Mouse (Mus musculus) gastrocnemius, adult 8-10 months (tissue): ENCODE data around the gene Sgpp2. TPM values are rescaled to one million over a fixed set of nuclear protein-coding genes. Genes with fewer than 3 reads are reported as not detected.
A peak's percentile ranks its signal among the peaks of the same experiment; 100 is the strongest.

Experiments
- DNase-seq, 2 experiments: peaks; one replicate each; pipeline ENCODE4 v3.0.0; 2022; ENCODE audit warnings: low spot score in 2 of 2
- total RNA-seq, 4 experiments: library from RNA; stranded (reverse); gene quantifications; 2 replicates each; pipeline ENCODE4 v1.2.4; 2022

Sgpp2 gene
- not detected for total RNA-seq

DNA sequence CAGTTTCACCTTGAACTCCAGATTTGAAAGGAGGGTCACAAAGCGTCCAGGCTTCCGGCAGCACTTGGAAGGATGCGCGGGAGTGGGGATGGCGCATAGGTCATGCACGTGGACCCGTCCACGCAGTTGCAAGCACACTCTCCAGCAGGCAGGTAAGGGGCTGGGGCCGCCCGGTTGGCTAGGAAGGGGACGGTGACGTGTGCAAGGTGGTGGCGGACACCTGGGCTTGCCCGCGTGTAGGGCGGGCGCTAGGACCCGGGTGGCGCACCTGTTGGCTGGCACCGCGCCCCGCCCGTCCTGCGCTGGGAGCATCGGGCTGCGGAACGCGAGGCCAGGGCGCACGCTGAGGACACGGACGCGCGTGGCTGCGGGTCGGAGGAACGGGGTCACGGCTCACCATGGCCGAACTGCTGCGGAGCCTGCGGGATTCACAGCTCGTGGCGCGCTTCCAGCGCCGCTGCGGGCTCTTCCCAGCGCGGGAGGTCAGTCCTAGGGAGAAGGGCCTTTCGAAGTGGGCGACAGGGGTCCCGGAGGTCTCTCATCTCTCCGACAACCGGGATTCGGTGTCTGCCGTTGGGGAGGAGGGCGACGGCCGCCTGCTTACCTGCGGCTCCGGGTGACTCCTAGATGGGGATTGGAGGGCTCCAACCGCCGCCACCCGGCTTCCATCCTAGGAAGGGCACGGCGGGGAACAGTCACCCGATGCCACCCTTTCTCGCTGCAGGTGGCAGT is at the start of gene Sgpp2:
Gene Sgpp2, plus strand, starts transcription at position 325 of the 732 bp plus-strand sequence.
- peak in 1 of 2 experiments; percentile 4 for DNase-seq

DNA sequence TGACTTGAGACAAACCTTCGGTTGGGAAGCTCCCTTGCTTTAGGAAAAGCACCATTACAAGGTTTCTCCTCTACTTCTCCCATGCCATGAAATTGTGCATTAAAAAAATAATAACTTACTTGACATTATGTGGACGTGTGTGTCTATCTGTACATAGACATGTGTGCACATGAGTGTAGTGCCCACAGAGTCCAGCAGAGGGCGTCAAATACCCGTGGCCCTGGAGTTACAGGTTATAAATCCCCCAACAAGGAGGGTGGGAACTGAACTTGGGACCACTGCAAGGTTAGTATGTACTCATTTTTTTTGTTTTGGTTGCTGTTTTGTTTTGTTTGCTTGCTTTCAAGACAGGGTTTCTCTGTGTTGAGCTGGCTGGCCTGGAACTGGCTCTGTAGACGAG is 42.6 kb upstream of the Sgpp2 start:
- DNase-seq = no peak

DNA sequence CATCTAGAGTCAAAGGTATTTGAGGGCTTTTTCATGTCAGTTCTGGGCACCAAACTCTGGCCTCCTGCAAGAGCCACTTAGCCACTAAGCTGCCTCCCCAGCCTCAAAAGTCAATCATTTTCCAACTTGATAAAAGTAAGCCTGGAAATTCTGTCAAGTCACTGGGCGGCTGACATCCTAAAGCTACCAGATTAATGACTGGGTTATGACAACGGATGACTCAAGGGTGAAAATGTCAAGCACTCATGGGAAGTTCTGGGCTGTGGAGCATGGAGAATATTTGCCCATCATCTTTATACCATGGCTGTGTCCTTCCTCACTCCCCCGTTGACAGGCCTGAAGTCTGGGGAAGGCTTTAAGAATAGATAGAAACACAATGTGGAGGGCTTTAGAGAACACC is 37.2 kb upstream of the Sgpp2 start:
- no peak for DNase-seq

DNA sequence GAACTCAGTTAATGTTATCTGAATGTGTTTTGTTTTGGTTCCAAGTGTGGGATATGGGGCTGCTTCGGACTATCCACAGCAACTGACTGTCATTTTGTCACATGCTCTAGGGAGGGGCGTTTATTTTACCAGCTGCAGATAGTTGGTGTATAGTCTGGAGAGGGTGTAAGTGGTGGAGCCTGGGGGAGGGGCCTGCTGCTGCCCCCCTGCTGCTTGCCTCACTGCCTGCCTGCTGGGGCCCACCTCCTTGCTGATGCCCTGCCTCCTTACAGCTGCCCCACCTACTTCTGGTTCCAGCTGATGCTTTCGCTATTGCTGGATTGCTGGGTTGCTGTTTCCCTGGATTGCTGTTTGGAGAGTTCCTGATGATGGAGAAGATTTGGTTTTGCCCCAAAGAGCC is 31.0 kb upstream of the Sgpp2 start:
- no peak for DNase-seq

DNA sequence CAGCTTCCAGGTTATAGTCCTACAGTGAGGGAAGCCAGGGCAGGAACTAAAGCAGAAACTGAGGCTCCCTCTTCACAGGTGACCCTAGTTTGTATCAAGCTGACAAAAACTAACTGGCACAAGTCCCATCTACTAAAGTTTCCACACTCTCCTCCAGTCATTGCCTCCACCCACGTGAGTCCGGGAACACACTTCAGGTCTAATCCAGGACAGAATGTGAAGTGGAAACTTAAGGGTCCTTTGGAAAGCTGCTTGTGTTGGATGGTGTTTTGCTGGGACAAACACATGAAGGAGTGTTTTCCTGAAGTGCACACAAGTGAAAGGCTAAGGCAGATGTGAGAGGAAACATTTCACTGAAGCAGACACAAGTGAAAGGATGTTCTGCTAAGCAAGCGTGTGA is 17.7 kb upstream of the Sgpp2 start:
- no peak for DNase-seq

DNA sequence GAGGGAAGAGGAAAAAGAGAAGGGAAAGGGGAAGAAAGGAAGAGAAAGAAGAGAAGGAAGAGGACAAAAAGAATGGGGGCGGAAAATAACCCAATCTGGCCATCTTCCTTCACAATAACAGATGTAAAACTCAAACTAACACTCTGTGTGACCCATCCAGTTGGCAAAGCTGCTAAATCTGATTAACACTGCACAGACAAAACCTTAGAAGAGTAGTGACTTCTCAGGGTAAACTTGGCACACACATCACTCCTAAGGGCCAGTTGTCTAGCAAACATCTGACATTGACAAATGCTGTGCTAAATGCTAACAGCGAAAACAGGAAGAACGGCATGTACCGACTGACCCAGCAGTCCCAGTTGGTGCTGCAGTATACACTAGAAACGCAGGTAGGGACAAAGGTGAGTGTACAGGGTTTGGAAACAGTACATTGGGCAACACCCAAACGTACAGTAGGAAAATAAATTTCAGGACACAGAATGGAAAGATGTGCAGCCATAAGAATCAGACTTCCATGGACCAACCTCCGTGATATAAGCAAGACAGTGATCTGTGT is 10.4 kb upstream of the Sgpp2 start:
- no peak for DNase-seq

DNA sequence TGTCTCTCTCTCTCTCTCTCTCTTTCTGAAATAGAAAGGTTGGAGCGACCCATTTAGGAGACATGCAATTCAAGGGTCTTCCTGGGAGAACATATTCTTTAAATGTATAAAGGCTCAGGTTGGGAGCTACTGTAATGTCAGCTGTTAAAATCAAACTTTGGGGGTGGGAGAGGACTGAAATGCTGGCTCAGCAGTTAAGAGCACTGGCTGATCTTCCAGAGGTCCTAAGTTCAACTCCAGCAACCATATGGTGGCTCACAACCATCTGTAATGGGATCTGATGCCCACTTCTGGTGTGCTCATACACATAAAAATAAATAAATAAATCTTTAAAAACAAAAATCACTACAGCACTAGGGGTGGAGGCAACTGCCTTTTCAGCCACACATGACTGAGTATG is 1.5 kb upstream of the Sgpp2 start:
- DNase-seq = no peak

DNA sequence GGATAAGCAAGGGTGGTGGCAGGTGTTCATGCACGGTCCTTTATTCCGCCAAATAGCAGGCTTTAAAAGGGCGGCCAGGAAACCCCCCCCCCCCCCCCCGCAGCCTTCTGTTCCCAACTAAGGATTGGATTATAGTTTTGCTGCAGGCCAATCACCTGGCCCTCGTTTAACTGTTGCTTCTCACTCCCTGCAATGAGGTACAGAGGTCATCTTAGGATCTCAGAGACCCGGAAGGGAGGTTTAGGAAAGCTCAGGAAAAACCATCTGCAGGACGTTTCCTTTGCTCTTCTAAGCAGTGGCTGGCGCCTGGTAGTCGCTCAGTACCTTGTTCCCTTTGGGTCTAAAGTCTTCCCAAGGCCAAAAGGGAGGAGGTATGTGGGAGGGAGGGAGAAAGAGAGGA is 865 bp upstream of the Sgpp2 start:
- no peak for DNase-seq

DNA sequence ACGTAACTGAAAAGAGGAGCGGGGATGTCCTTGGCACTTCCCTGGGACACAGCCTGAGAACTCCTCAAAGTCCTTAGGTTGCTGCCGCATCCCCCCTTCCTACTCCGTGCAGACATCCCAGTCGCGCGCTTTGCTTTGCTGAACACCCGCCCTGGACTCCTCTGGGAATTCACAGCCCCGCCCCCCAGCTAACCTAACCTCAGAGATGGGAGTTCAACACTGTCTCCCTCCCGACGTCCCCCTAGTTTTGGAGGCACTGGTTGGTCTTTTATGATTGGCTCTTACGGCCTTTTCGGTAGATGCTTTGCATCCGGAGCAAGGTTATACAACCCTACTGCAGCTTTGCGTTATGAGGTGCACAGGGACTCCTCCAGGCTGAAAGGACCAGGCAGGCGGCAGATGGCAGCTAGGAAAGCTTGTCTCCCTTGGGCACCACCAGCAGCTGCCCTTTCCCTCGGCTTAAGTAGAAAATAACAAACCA is 756 bp downstream of the Sgpp2 start:
- DNase-seq = no peak

GRCm38 (mm10) chr1:78311482-78311881 is 1.3 kb downstream of the Sgpp2 start:
- DNase-seq = no peak

DNA sequence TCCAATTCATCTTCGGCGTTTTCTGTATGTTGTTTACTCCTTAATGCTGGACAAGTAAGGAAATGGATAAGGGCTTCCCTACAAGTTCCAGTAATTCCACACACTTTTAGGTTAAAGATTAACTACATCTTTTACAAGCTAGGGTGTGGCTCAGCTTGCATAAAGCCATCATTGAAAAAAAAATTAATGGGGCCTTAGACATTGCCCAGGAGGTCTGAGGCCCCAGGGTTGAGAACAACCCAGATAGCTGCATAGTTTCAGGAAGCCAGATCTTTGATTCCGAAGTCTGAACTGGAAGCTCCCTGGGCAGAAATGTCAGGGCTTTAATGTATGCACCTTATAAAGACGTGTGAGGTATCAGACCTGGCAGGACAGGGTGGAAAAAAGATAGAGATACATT is 2.8 kb downstream of the Sgpp2 start:
- DNase-seq = no peak

DNA sequence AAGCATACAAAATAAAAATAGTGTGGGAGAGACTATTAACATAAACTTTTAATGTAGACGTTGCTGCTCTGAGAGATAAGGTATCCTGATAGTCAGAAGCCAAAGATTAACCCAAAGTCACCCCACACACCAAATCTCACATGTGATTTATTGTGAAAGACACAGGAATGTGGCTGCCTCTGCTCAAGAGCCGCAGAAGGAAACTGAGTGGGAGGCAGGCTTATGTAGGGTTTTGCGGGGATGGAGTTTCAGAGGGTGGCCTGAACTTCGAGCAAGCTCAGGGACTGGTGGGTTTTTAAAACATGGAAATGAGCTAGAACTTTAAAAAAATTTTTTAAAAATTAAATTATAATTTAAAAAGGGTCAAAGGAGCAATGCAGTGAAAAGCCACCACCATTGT is 3.8 kb downstream of the Sgpp2 start:
- no peak for DNase-seq

GRCm38 (mm10) chr1:78318089-78318760 is 8.1 kb downstream of the Sgpp2 start:
- DNase-seq = no peak

DNA sequence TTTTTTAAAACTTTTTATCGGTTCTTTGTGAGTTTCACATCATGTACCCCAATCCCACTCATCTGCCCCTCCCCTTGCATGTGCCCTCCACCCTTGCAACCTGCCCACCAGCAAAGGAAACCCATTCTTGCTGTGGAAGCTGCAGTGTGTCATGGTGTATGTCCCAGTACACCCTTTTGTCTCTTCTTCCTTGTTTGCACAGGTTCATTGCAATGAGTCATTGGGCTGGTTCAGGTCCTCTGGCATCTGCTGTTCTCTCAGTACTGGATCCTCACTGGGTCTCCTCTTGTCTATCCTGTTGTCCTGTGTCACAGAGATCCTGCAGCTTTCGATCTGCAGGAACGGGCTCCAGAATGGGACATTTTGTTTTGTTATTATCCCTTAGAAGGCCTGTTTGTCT is 10.1 kb downstream of the Sgpp2 start:
- DNase-seq = no peak

DNA sequence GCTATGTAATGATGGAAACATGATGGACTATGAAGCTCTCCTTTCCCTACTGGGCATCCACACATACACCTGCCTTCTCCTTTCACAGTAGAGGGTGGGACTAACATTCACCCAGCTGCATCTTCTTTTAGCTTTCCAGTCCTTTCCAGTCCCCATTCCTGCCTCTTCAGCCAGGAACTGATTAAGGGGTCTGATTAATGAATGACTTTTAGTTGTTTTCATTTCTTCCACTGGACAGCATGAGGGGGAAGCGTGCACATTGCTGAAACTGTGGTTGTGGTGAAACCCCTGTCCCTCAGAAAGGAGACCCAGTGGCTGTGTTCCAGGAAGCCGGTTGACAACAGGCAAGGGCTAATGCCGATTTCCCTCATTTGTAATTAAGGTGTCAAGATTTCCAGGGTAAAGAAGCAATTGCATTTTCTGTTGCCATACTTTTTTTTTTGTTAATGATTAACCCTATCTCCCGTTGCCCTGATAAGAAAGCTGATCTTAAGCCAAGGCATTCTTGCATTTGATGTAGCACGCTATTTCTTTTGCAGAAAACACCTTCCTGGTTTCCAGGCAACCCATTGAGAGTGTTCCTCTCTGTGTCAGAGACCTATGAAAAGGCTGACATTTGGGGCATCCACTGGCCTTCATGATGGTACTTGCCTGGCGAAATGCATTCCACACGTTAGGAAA is 12.1 kb downstream of the Sgpp2 start:
- no peak for DNase-seq

DNA sequence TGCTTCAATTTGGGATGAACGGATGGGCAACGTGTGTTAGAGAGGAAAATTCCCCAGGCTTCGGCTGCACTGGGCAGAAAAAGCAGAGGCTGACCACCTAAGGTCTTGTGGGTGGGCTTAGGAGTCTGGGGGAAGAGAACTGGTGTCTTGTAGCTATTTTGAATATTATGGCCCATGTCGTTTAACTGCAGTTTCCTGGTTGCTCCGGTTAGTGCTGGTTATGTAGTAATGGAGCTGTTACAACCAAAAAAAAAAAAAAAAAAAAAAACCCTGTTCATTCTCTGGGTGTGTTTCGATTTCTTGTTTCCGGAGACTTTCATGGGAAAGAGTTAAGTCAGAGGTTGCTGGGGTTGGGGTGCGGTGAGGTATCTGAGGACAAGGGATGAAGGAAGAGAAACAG is 12.7 kb downstream of the Sgpp2 start:
- DNase-seq = no peak

GRCm38 (mm10) chr1:78324044-78324443 is 13.9 kb downstream of the Sgpp2 start:
- DNase-seq = no peak

DNA sequence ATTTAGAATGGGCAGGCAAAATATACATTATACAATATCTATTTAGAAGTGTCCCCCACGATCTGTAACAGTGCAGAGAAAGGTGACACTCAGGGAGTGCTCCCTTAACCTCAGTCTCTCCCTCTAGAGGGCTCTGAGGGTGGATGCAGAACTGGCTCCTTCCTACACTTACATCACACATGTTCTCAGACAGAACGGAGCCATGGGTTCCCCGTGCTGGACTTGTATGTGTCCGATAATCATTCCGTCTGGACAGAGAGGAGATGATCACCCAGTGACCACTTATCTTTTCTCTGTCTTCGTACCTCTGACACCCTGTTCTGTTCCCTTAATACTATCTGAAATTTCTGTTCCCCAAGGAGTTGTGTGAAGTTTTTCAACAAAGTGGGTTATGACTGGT is 15.7 kb downstream of the Sgpp2 start:
- no peak for DNase-seq

GRCm38 (mm10) chr1:78328646-78329045 is 18.5 kb downstream of the Sgpp2 start:
- DNase-seq = no peak

DNA sequence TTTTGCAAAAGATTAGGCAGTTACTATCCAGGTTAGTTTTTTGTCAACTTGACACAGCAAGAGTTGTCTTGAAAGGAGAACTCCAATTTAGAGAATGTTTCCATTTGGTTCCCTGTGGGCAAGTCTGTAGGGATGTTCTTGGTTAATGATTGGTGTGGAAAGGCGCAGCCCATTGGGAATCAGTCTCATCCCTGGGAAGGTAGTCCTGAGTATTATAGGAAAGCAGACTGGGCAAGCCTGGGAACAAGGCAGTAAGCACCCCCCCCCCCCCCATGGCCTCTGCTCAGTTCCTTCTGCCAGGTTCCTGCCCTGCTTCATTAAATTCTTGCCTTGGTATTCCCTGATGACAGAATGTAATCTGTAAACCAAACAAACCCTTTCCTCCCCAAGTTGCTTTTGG is 19.7 kb downstream of the Sgpp2 start:
- DNase-seq = no peak

DNA sequence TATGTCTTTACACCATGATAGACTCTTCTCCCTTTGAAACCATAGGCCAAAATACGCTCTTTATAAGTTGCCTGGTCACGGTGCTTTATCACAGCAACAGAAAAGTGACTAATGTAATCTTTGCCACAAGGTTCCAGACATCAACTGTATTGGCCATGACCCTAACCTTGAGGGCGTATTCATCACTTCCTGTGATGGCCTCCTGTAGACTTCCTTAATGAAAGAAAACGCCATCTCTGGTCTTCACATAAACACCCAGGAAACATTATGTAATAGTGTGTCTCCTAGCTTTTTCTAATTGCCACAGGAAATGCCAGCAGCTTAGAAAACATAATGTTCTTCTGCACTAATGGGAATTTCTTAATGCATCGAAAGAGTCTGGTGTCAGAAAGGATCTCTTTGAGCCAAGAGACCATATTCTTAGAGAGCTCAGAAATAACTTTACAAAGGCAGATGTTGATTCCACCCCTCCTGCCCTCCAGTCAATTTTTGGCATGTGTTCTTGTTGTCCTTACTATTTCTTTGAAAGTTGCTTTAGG is 20.5 kb downstream of the Sgpp2 start:
- DNase-seq = no peak

- no peak for DNase-seq
Observed at GRCm38 (mm10) chr1:78337726-78338125, 27.6 kb downstream of the Sgpp2 start.
